Mouse (Mus musculus): ENCODE measurements around the gene Copz1.

- no peak for TF ChIP-seq CTCF (IDR thresholded peaks at IDR 0.05; ENCODE audit: low read depth, low read length)
- no peak for TF ChIP-seq POLR2A (IDR thresholded peaks at IDR 0.05; ENCODE audit: borderline replicate concordance, low read depth, low read length)
These were observed 18.3 kb downstream of the Copz1 start for GRCm38 (mm10) chr15:103290843-103291242.

All from bone marrow macrophage, adult 2 months (primary cell).